Mouse (Mus musculus): ENCODE measurements around the gene Mcts2. TPM values are rescaled to one million over a fixed set of nuclear protein-coding genes. Genes with fewer than 3 reads are reported as not detected.
A peak's percentile ranks its signal among the peaks of the same experiment; 100 is the strongest.

The Mcts2 gene
- total RNA-seq, 2 experiments from 2014 or later: 11.1 to 12.8 TPM

- no peak for DNase-seq
- intact Hi-C loops (cut with DNase I): no loop called here
- peak overlapping the region; percentile 85 for H3K27ac ChIP-seq
- no peak overlapping the region for H3K4me3 ChIP-seq
- no peak for TF ChIP-seq CTCF (IDR thresholded peaks at IDR 0.05)
Observed at GRCm38 (mm10) chr2:152709066-152709465, 22.2 kb downstream of the Mcts2 start.

- intact Hi-C loops (cut with DNase I): no loop called here
- no peak overlapping the region for H3K4me3 ChIP-seq
- TF ChIP-seq CTCF (IDR thresholded peaks at IDR 0.05): no peak
- no peak for DNase-seq
- H3K27ac ChIP-seq: no peak overlapping the region; the same call in 1 of the 2 replicates
Observed at GRCm38 (mm10) chr2:152716241-152716772, 29.5 kb downstream of the Mcts2 start.

- H3K27ac ChIP-seq: no peak overlapping the region
- no peak overlapping the region for H3K4me3 ChIP-seq
- DNase-seq: no peak
- no peak for TF ChIP-seq CTCF (IDR thresholded peaks at IDR 0.05)
- intact Hi-C loops (cut with DNase I): no loop called here
Observed at GRCm38 (mm10) chr2:152717652-152718051, 30.8 kb downstream of the Mcts2 start.

- TF ChIP-seq CTCF (IDR thresholded peaks at IDR 0.05): no peak
- intact Hi-C loops (cut with DNase I): no loop called here
- Histone ChIP-seq H3K4me3 (no peak overlapping the region), H3K27ac (no peak overlapping the region)
- DNase-seq: no peak
Observed at GRCm38 (mm10) chr2:152718076-152718475, 31.2 kb downstream of the Mcts2 start.

- peak overlapping the region; percentile 61 for H3K4me3 ChIP-seq
- peak; percentile 69 for DNase-seq
- peak overlapping the region; percentile 89 for H3K27ac ChIP-seq
- no peak for TF ChIP-seq CTCF (IDR thresholded peaks at IDR 0.05)
- intact Hi-C loops (cut with DNase I): no loop called here
Observed at GRCm38 (mm10) chr2:152723651-152724331, 37.0 kb downstream of the Mcts2 start.

GRCm38 (mm10) chr2:152724332-152724723, 37.5 kb downstream of the Mcts2 start:
- intact Hi-C loops (cut with DNase I): no loop called here
- TF ChIP-seq CTCF (IDR thresholded peaks at IDR 0.05): no peak
- Histone ChIP-seq H3K4me3 (peak overlapping the region; percentile 61), H3K27ac (peak overlapping the region; percentile 89)
- DNase-seq: no peak

GRCm38 (mm10) chr2:152725178-152725750, 38.4 kb downstream of the Mcts2 start:
- intact Hi-C loops (cut with DNase I): no loop called here
- Histone ChIP-seq H3K27ac (peak overlapping the region; percentile 89), H3K4me3 (peak overlapping the region; percentile 15; the same call in 1 of the 2 replicates)
- no peak for TF ChIP-seq CTCF (IDR thresholded peaks at IDR 0.05)
- DNase-seq: no peak

- DNase-seq: no peak
- intact Hi-C loops (cut with DNase I): no loop called here
- H3K4me3 ChIP-seq: no peak overlapping the region
- H3K27ac ChIP-seq: peak overlapping the region; percentile 89
- TF ChIP-seq CTCF (IDR thresholded peaks at IDR 0.05): no peak
Observed at GRCm38 (mm10) chr2:152726213-152726612, 39.4 kb downstream of the Mcts2 start.

GRCm38 (mm10) chr2:152726751-152727335, 40.0 kb downstream of the Mcts2 start:
- H3K27ac ChIP-seq: peak overlapping the region; percentile 89
- H3K4me3 ChIP-seq: peak overlapping the region; percentile 45; the same call in 1 of the 2 replicates
- intact Hi-C loops (cut with DNase I): no loop called here
- no peak for TF ChIP-seq CTCF (IDR thresholded peaks at IDR 0.05)
- no peak for DNase-seq

GRCm38 (mm10) chr2:152727795-152728510, 41.1 kb downstream of the Mcts2 start:
- H3K27ac ChIP-seq: peak overlapping the region; percentile 89
- H3K4me3 ChIP-seq: peak overlapping the region; percentile 45
- no peak for TF ChIP-seq CTCF (IDR thresholded peaks at IDR 0.05)
- intact Hi-C loops (cut with DNase I): no loop called here
- DNase-seq: peak; percentile 53

GRCm38 (mm10) chr2:152728594-152728993, 41.8 kb downstream of the Mcts2 start:
- no peak for DNase-seq

GRCm38 (mm10) chr2:152729013-152729635, 42.3 kb downstream of the Mcts2 start:
- no peak for TF ChIP-seq CTCF (IDR thresholded peaks at IDR 0.05)
- H3K4me3 ChIP-seq: peak overlapping the region; percentile 11; the same call in 1 of the 2 replicates
- no peak for DNase-seq
- H3K27ac ChIP-seq: peak overlapping the region; percentile 85
- intact Hi-C loops (cut with DNase I): no loop called here

More at GRCm38 (mm10) chr2:152728594-152728993, 41.8 kb downstream of the Mcts2 start:
- intact Hi-C loops (cut with DNase I): no loop called here
- peak overlapping the region; percentile 85 for H3K27ac ChIP-seq
- TF ChIP-seq CTCF (IDR thresholded peaks at IDR 0.05): no peak
- no peak overlapping the region; the same call in 1 of the 2 replicates for H3K4me3 ChIP-seq
